Mouse (Mus musculus): ENCODE results near the gene Col4a6.

DNA sequence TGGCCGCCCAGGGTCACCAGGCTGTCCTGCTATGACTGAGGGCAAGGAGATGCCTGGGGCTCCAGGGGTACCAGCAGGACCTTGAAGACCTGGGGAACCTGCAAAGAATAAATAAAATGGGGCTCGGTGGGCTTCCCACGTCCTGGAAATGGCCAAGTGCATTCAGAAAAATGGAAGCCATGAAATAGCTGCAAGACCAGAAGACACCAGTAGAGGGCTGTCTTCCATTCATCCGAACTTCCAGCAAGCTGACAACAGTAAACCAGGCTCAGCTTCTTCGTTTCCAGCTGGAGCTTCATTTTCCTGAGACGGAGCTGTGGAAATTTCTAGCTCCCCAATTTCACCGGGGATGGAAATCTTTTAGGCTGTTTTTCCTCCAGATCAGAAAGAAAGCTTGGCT lies 298.5 kb downstream of the Col4a6 start:
- no peak for TF ChIP-seq GATA1 (IDR thresholded peaks at IDR 0.05; ENCODE audit: low read length)
- TF ChIP-seq TAL1 (IDR thresholded peaks at IDR 0.05; ENCODE audit: low read length): no peak

All from erythroblast, embryonic 14.5 days (primary cell).